Mouse (Mus musculus) urinary bladder, adult 2 months (tissue): ENCODE data around the gene Tspan9. TPM values are rescaled to one million over a fixed set of nuclear protein-coding genes. Genes with fewer than 3 reads are reported as not detected.

ENCODE experiments used
- DNase-seq: peaks from one replicate; pipeline ENCODE4 v3.0.0; 2022; ENCODE audit warnings: low spot score
- polyA plus RNA-seq: library from polyadenylated mRNA; depleted of rRNA; stranded (reverse); fragments of >200 nt; gene quantifications from 2 replicates; pipeline ENCODE4 v1.2.3, GENCODE M21; 2012

Tspan9 gene
- polyA plus RNA-seq, 1 experiment, result 112 TPM

DNA sequence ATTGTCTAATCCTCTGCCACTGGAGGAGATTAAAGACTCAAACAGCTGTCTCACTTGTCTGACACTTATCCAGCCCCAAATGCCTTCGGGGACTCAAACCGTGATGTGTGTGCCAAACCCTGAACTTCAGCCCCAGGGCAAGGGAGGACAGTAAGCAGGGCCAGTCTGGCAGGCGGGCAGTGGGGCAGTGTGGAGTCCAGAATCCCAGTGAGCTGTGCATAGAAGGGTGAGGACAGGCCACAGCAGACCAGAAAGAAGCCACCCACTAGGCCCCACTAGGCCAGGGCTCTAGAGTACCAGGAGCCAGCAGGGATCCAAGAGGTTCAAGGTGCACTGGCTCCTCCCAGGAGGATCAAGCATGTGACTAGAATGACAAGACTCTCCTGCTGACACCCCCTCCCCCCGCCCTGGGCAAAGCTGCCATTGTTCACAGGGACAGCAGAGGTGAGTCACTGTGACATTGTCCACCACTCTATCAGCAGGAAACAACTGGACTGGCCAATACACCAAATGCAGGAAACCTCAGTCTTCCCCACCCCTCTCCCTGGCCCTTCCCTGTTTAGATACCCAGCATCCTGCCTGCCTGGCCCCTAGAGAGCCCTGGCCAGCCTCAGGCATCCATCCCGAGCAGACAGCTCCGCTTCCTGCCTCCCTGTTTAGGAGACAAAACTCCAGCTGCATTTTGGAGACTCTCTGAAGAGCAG, 40.9 kb downstream of the Tspan9 start:
- DNase-seq, result no peak

DNA sequence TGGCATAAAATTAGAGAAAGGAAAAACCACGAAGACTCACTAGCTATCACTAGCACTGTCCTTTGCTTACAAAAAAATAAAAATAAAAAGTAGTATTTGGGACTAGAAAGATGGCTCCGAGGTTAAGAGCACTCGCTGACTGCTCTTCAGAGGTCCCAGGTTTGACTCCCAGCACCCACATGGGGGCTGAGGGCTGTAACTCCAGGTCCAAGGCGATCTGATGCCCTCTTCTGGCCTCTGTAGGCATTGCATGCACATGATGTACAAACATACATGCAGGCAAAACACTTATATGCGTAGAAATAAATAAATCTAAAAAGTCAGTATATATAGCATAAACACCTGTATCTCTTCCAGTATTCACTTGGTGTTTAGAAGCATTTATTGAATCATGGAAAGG, 43.5 kb downstream of the Tspan9 start:
- no peak for DNase-seq

DNA sequence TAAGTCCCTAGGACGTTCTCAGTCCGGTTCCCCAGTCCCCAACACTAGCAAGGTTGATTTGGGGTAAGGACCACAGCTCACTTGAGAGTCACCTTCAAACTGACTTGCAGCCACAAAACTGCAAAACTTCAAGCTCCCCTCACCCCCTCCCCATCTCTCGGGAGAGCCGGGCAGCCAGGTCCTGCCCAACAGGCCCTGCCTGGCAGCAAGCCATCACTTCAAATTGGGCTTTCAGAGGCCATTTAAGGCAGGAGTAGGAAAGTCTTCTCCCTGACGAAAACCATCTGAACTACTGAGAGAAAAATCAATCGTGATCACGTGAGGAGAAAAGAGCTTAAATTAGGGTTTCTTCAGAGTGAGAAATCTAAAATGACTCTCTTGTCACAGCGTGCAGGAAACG, 44.2 kb downstream of the Tspan9 start:
- no peak for DNase-seq

DNA sequence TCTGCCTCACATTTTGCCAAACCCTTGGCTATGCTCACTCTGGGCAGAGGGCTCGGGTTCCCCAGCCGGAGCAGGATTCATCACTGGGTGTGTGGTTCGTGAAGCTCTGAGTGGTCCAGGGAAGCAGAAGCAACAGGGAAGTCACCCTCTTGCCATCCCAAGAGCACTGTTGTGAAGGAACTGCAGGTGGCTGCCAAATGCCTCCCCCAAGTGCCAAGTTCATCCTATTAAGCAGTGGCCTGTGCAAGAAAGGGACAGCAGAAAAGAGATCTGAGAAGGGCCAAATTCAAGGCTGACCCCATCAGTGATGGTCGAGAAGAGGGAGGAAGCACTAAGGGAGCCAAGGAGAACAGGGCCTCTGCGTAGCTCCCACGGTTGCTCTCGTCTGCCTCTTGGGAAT, 46.9 kb downstream of the Tspan9 start:
- no peak for DNase-seq

DNA sequence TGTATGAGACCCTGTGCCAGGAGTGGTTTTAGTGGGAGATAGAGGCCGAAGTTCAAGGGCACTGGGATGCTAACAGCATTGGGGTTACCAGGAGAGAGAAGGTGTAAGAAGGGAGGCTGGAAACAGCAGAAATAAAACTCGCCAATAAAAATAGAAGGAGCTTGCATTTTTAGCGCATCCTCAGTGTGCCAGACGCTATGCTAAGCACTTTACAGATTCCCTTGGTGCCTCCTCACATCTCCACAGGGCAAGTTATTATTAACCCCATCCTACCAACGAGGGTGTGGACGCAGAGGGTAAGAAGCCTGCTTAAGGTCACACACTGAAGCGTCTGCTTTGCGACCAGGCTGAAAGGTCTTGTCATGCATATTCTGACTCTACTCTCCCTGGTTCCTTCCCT, 47.5 kb downstream of the Tspan9 start:
- no peak for DNase-seq

DNA sequence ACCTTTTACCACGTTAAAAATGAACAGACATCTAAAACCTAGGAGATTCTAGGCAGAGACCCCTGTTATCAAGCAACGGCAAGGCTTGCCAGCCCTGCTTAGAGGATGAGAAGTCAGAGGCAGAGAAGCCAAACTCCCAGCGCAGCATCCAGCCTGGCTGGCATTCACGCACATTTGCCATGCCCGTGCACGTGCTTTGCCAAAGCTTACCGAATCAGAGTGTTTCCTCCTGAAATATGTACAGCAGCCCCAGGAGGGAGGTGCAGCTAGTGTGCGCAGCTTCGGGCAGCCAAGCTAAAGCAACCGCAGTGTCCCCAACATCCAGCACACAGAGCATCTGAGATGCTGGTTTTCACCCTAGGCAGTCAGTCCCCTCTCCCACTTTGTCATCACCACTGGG, 48.3 kb downstream of the Tspan9 start:
- DNase-seq, result no peak

DNA sequence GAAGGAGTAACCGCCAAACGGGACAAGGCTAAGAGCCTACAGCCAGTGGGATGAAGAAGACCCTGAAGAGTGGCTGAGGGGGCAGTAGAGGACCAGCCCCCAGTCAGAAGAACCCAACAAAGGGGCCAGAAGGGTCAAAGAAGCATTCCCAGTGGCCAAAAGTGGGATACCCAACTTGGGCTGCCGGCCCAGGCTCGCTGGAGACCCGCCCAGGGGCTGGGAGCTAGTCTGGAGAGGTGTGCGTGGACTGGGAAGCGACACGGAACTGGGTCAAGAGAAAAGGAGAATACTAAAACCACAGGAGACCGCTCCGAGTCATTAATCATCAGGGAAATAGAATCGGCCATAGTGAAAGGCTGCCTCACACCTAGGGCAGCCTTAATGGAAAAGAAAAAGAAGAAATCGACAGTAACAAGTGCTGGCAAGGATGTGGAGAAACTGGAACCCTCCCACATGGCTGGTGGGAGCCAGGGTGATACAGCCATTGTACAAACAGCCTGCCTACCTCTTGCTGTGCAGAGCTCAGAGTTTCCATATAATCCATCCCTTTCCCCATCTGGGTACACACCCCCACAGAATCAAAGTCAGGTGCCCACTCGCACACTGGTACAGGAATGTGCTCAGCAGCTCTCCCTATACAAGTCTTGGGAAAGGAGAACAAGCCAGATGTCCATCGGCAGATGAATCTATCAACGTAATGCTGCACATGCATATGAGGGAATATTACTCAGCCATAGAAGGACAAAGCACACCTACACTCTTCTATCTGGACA, 49.4 kb downstream of the Tspan9 start:
- DNase-seq, result no peak

DNA sequence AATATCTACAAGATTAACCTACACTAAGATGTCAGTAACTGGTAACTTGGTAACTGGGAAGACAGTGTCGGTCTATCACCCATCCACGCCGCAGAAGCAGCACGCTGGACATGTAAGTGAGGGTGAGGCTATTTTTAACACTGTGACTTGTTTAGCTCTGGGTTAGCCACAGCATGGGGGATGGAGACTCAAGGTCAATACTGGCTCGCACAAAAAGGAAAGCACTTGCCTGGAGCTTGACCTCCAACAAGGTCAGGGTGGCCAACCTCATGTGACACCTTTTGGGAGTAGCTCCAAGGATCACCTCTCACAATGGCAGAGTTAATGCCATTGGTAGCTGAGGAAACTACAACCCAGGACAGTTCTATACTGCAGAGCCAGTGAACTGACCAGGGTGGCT, 50.8 kb downstream of the Tspan9 start:
- DNase-seq, result no peak

DNA sequence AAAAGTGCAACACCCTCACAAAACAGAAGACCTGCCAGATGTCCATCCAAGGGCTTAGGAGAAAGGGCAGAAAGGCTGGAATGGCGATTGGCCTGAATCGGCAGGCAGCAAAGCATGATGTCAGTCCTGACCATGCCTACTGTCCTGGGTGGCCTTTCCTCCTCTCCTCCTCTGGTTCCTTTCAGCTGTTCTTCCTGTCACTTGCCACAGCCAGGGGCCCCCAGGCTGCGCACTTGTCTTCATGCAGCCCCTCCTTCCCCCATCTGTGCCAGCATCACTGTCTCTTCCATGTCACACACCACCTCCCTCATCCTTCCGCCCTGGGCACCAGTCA, 51.6 kb downstream of the Tspan9 start:
- DNase-seq, result no peak

DNA sequence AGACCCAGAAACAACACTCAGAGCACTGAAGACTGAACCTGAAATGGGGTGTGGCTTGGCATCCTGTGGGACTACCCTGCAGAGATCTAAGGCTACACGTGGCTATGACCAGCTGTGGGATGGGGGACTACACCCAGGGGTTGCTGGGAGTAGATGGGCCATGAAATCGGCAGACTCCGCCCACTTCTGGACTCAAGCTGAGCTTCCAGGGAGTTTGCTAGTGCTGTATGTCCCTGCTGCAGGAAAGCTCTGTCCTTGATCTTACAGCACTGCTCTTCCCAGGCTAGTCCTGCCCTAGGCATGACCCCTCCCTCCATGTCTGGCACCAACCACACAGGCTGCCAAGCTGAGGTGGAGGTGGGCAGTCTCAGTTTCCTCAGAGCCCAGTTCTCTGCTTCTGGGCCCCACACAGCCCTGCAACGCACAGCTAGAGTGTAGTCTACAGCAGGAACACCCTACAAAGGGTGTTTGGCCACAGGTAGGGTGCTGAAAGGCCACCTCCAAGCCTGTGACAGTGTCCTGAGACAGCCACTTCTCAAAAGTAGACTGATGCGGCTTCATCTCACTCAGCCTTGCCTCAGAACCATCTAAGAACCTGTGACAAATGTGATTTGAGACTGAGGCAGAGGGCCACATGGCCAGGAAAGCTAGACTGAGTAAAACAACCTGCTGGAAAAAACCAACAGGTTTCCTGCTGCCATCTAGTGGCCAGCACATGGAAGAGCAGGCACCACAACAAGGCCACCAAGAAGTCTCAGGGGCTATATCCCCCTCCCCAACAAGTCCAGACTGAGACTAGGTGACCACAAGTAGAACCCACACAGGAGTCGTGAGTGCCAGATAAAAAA, 52.2 kb downstream of the Tspan9 start:
- DNase-seq, result no peak

DNA sequence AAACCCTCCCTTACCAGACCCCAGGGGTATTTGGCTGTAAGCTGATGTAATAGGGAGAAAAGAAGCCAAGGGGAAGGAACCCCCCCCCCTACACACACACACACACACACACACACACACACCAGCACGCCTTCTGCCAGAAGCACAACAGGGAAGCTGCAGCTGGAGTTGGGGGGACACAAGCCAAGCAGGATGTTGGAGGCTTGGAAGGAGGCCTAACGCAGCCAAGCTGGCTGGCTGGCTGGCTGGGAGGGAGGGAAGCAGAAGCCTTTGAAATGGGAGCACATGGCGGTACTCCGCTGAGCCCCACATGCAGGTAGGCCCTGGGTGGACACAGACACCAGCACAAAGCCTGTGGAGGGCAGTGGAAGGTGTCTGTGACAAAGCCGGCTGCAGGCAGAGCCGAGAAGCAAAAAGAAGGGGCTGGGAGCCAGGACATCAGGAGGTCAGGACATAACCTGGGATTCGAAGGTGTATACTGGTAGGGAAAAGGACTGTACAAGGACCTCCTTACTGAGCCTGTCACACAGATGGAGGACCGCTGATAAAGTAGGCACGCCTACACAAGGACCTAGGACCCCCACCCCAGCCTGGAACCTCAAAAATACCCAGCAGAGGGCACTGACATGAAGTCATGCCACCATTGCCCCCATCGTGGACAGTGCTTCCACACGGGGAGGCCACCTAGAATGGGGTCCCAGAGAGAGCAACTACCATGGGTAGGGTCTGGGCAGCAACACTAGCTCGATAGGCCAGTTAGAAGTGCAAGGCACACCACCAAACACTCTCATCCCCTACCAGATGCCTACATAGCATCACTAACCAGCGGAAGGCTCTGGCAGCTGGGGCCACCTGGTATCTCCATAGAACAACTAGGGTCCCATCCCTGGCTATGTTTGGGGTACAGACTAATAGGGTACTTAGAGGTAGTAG, 53.4 kb downstream of the Tspan9 start:
- no peak for DNase-seq

DNA sequence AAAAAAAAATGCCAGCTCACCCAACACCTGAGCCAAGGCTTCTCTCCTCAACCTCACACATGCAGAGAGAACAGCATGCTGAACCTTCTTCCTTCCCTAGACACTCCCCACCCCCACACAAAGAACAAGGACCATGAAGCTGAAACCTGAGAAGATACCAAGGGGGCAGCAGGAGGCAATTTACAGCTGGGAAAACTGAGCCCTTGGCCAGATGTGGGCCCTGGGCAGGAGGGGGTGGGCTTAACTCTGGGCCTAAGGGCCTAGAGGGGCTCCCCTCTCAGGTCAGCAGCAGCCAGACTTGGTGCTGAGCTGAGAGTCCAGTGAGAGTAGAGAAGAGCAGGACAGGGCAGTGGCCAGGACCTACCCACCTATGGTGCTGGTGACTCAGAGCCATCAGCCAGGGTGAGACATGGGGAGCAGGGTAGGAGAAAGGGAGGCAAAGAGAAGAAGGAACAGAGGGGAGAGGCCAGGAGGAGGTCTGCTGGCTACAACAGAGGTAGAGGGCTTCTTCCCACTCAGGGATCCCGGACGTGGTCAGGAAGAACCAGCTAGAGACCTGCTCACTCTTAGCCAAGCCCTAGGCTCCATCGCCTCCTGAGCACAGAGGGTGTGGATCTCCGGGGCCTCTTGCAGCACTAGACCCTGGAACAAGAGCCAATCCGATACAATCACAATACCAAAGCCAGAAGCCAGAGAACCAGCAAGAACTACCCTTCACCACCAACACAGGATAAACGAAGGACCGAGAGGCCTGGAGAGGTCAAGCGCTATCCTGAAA, 54.5 kb downstream of the Tspan9 start:
- no peak for DNase-seq

DNA sequence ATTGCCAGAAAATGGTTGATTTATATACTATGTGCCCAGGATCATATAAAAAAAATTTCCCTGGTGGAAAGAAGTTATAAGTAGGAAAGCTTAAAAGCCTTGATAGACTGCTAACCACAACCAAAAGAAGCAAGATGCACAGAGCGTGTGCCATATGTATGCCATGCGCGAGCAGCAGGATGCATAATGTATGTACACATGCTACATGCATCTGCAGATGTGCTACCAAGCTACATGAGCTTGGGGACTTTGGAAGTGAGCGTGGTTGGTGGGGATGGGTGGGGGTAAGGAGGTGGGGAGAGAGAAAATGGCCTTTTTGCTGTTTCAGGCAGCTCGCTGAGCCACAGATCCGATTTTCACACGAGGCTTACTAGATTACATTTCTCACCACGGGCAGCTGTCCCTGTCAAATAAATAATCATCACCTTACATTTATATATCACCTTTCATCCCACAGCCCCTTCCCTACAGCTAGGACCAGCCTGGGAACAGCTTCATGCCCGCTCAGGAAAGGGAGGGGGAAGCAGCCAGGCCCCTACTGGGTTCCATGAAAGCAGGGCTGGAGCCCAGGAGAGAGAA, 57.8 kb downstream of the Tspan9 start:
- DNase-seq, result no peak

DNA sequence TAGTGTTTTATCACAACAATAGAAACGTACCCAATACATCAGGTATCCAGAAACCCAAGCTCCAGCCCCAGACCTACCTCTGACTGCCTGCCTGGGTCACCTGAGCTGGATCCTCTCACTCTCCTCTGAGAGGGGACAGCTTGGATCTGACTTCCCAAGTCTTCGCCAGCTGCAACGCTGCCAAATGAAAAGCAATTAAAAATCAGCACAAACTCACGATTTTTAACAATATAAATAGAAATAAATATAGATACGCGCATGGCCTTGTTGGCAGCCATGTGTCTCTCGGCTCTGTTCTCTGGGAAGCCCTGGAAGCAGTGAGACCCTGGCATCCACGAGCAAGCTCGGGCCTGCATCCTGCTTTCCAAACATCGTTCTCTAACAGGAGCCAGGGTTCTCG, 60.1 kb downstream of the Tspan9 start:
- DNase-seq, result no peak

DNA sequence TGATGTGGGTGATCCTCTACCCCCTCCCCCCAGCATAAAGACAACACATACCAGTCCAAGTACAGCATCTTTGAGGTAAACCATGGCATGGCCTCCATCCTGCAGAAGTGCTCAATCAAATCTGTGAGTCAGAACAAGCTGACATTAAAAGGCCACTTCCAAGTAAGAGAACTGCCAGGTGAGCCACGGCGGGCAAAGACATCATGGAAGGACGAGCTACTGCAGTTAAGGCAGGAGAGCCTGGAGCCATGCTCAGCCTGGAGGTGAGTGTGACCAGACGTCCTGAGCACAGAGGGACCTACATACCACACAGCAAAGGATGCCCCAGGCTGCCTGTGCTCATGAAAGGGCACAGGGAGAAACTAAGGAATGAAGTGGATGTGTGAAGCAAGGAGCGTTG, 61.6 kb downstream of the Tspan9 start:
- no peak for DNase-seq

DNA sequence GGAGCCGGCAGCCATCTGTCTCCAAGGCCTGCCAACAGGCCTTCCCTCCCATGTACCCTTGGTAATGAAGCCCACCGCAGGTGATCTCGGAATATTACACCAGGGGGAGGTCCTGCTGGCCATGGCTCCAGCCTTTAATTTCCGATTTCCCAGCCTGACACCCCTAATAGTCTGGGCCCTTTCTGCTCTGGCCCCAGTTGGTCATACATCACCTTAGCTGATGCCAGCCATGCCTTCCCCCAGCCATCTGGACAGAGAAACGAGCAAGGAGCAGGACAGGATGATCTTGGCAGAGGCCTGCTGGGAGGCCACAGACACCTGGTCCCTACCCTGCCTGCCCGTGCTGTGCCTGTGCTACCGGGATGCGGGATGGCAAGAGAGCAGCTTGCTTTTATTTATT, 62.1 kb downstream of the Tspan9 start:
- no peak for DNase-seq

DNA sequence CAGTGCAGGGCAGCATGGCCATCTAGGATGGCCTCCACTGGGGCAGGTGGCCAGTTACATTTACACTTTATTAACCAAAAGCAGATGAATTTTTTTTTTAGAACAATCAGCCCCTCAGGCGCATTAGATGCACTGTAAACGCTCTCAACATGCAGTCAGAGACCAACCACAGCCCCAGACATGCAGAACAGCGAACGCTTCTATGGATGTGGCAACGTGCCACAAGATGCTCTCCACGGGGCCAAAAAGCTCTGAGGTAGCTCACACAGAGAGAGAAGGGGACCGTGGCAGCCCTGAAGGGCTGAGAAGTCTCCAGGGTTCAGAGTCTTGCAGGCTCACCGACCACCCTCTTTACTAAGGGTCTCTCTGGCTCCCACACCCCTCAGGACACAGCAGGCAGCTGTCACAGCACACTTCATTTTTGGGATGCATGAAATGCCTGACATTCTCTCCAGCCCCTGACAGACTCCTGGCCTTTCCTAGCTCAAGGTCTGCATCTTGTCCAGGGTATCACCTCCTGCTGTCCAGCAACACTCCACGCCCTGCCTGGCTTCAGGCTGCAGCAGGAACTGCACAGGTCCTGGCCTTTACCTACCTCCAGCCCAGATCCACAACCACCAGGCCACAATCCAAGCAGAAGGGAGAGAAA, 63.7 kb downstream of the Tspan9 start:
- no peak for DNase-seq

DNA sequence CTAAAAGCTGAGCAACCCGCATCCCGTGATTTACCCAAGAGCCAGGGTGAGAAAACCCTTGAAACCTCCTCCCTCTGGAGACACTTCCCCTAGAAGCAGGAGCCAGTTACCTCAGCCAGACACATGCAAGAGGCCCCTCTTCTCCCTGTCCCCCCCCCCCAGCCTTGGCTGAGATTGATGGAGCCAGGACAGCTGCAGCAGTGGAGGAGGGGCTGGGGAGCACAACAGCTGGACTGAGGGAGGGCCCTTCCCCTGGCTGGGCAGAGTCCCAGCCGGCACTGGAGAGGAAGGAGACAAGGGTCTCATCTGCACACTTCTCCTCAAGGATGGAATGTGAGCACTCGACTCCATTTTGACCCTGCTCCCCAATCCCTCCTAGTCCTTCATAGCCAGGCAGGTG, 64.9 kb downstream of the Tspan9 start:
- no peak for DNase-seq

DNA sequence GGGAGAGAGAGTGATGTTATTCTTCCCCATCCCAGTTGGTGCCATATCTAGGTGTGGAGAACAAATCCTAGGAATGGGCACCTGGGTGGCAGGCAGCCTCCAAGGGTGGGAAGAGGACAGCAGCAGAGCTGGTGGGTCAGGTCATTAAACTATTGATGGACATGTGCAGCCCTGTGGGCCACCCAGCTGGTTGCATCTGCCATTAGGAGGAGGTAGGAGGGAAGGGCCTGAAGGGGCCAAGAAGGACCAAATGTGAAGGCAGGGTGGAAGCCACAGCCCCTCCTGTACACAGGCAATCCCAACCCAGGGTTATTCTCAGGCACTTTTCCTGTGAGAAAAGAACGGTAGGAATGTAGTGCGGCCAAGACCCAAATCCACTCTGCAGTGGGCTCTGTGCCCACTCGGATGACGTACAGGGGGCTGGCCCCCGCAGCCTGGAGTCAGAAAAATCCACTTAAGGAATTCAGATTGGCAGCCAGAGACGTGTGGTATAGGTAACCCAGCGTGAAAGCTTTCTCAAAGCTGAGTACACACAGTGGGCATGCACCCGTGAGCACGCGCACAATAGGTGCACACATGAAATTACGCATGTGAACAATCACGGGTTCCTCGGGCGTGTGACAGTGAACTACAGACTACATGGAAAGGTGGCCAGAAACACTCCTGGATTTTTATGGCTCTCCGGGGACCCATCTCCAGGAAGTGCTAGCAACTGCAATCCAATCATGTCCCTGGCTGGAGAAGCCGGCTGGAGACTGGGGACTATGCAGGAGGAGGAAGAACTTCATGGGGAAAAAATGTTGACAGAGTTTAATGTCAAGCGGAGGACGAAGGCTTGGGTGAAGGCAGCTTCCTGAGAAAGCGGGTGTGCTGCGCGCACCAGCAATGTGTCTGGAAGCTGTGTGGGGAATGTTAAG, 67.0 kb downstream of the Tspan9 start:
- no peak for DNase-seq
